Mouse (Mus musculus) testis, adult 2 months (tissue): Measurements from ENCODE around the gene Nr1h2. TPM values are rescaled to one million over a fixed set of nuclear protein-coding genes. Genes with fewer than 3 reads are reported as not detected.

ENCODE experiments used
- H3K27ac ChIP-seq: fragments of 200-500 bp; 2 replicates; pipeline ENCODE4 v1.5.1; 2012; ENCODE audit warnings: low read depth, low read length; ENCODE audit not compliant: control insufficient read depth, insufficient read depth
- H3K27me3 ChIP-seq: fragments of 200-500 bp; 2 replicates; pipeline ENCODE4 v1.6.1; 2012; ENCODE audit warnings: mild to moderate bottlenecking, low read length, moderate library complexity; ENCODE audit not compliant: control insufficient read depth, insufficient read depth
- H3K36me3 ChIP-seq: fragments of 200-500 bp; 2 replicates; pipeline ENCODE4 v1.6.1; 2012; ENCODE audit warnings: mild to moderate bottlenecking, low read length; ENCODE audit not compliant: control insufficient read depth, insufficient read depth
- H3K4me1 ChIP-seq: fragments of 200-500 bp; 2 replicates; pipeline ENCODE4 v1.6.1; 2012; ENCODE audit warnings: low read length; ENCODE audit not compliant: control insufficient read depth, insufficient read depth
- H3K4me3 ChIP-seq: fragments of 200-500 bp; 2 replicates; pipeline ENCODE4 v1.5.1; 2012; ENCODE audit warnings: low read depth, mild to moderate bottlenecking, low read length, moderate library complexity, mixed read lengths; ENCODE audit not compliant: control insufficient read depth
- CTCF ChIP-seq: fragments of 200-500 bp; IDR thresholded peaks from 2 replicates; pipeline ENCODE4 v1.5.1; 2012; ENCODE audit warnings: low read depth, mild to moderate bottlenecking, inconsistent platforms, low read length, moderate library complexity; ENCODE audit not compliant: control insufficient read depth, insufficient read depth, insufficient replicate concordance
- POLR2A ChIP-seq: fragments of 200-500 bp; IDR thresholded peaks from 2 replicates; pipeline ENCODE4 v1.6.1; 2012; ENCODE audit warnings: low read depth, mild to moderate bottlenecking, inconsistent platforms, low read length, moderate library complexity; ENCODE audit not compliant: control insufficient read depth
- polyA plus RNA-seq: library from polyadenylated mRNA; depleted of rRNA; stranded (reverse); fragments of >200 nt; gene quantifications from 2 replicates; pipeline ENCODE4 v1.2.3, GENCODE M21; 2012

Nr1h2 gene
- polyA plus RNA-seq, 1 experiment, result 72.1 TPM

DNA sequence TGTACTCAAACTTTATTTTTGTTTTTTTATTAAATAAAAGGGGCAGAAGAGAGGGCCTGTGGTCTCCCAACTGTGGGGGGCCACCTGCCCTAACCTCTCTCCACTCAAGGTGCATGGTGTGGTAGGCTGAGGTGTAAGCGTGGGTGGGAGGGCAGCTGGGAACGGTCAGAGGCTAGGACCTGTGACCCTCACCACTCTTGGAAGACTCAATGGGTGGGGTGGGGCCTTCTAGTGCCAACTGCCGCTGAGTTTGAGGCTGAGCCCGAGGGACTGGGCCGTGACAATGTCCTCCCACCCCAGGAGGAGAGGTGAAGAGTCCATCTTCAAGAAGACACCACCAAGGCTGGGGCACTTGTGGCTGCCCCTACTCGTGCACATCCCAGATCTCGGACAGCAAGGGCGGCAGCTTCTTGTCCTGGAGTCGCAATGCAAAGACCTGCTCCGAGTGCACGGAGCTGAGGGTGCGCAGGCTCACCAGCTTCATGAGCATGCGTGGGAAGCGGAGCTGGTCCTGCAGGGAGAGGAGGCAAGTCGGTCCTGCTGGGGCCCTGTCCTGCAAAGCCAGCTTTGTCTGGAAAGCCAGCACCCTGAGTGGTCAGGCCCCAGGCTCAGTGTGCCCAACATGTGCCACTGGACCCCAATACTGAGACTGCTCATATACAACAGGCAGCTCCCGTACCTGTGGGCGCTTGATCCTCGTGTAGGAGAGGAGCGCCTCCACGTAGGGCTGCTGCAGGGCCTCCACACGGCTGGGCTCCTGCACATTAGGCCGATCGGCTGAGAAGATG lies 3.9 kb downstream of the Nr1h2 start:
- no peaks in the 10 kb centered on the region for H3K27me3 ChIP-seq
- TF ChIP-seq CTCF (no peak), POLR2A (no peak)
- H3K4me3 ChIP-seq, result no peak overlapping the region
- H3K36me3 ChIP-seq, result no peaks in the 10 kb centered on the region; the same call in 1 of the 2 replicates
- H3K4me1 ChIP-seq, result peaks cover 6% of the 10 kb centered on the region
- H3K27ac ChIP-seq, result no peak overlapping the region

GRCm38 (mm10) chr7:44548497-44549087 lies 5.2 kb downstream of the Nr1h2 start, which contains the start of gene Pold1:
Pold1 (minus strand) TSS chr7:44548849.
- H3K4me1 ChIP-seq, result peaks cover 6% of the 10 kb centered on the region
- no peaks in the 10 kb centered on the region for H3K27me3 ChIP-seq
- TF ChIP-seq POLR2A, result no peak
- peak; percentile 67; the same call in 1 of the 2 replicates for TF ChIP-seq CTCF
- no peaks in the 10 kb centered on the region; the same call in 1 of the 2 replicates for H3K36me3 ChIP-seq
- H3K4me3 ChIP-seq, result peak within 1 kb of the TSS; percentile 84
- H3K27ac ChIP-seq, result peak within 1 kb of the TSS; percentile 68

GRCm38 (mm10) chr7:44547725-44548124 lies 6.0 kb downstream of the Nr1h2 start:
- Histone ChIP-seq H3K27me3 (no peaks in the 10 kb centered on the region), H3K27ac (no peak overlapping the region), H3K4me3 (no peak overlapping the region), H3K36me3 (no peaks in the 10 kb centered on the region; the same call in 1 of the 2 replicates), H3K4me1 (peaks cover 6% of the 10 kb centered on the region)
- TF ChIP-seq POLR2A (no peak), CTCF (no peak)

DNA sequence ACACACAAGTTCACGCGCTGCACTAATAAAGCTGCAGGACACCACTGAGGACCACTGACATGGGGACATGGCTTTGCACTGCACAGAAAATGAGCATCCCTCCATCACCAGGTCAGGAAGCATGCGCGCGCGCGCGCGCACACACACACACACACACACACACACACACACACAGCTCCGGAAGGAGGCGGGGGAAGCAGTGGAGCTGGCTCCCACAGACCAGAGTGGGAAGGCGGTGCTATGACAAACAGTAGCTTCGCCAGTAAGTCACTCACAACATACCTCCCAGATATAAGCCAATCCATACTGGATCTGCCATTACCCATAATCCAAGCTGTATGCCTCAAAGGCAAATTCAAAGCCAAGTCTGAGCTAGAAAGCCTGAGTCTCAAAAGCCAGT lies 6.7 kb downstream of the Nr1h2 start:
- H3K4me1 ChIP-seq, result peaks cover 6% of the 10 kb centered on the region
- no peak overlapping the region for H3K4me3 ChIP-seq
- no peaks in the 10 kb centered on the region for H3K27me3 ChIP-seq
- TF ChIP-seq POLR2A, result no peak
- no peak for TF ChIP-seq CTCF
- no peaks in the 10 kb centered on the region; the same call in 1 of the 2 replicates for H3K36me3 ChIP-seq
- no peak overlapping the region for H3K27ac ChIP-seq

DNA sequence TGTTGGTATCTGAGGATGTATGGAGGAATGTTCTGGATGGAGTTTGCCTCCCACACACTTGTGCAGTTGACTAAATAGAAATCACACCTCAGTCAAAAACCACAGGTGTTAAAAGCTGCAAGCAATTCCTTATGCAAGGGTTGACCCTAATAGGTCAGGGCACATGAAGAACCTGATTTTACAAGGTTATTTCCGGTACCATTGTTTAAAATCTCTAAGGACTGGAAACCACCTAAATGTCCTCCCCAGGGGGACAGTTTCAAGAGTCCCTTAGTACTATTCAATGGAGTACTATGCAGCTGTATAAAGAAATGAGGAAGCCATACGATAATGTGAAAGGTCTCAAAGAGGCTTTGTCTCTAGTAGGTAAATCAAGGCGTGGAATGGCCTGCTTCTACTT lies 7.5 kb downstream of the Nr1h2 start:
- TF ChIP-seq CTCF (no peak), POLR2A (no peak)
- H3K27me3 ChIP-seq, result no peaks in the 10 kb centered on the region
- no peak overlapping the region for H3K27ac ChIP-seq
- no peaks in the 10 kb centered on the region; the same call in 1 of the 2 replicates for H3K36me3 ChIP-seq
- no peak overlapping the region for H3K4me3 ChIP-seq
- peaks cover 6% of the 10 kb centered on the region for H3K4me1 ChIP-seq

- Histone ChIP-seq H3K27me3 (no peaks in the 10 kb centered on the region), H3K4me1 (peaks cover 9% of the 10 kb centered on the region), H3K36me3 (no peaks in the 10 kb centered on the region), H3K27ac (no peak overlapping the region), H3K4me3 (no peak overlapping the region)
- TF ChIP-seq POLR2A (no peak), CTCF (no peak)
Observed at GRCm38 (mm10) chr7:44543071-44543470, 10.7 kb downstream of the Nr1h2 start.

DNA sequence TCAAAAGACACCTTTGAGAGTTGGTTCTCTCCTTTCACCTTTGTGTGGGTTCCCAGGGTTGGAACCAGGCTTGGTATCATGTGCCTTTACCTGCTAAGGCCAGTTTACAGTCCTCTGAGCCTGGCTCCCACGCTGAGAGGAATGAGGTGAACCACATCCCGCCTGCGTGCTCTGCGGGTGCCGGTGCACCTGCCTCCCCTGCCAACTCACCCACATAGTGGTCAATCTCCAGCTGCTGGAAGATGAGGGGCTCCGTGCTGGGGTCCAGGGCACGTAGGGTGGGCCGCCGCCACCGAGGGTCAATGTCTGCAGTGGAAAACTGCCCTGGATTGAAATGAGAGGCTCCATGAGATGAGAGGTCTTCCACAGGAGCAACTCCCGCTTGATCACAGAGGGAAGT lies 11.2 kb downstream of the Nr1h2 start:
- no peak overlapping the region for H3K4me3 ChIP-seq
- no peaks in the 10 kb centered on the region for H3K27me3 ChIP-seq
- H3K4me1 ChIP-seq, result peaks cover 6% of the 10 kb centered on the region
- no peak for TF ChIP-seq CTCF
- TF ChIP-seq POLR2A, result no peak
- no peaks in the 10 kb centered on the region for H3K36me3 ChIP-seq
- no peak overlapping the region for H3K27ac ChIP-seq
